9 mouse cellular contexts compared by ENCODE assay signal in genomic region chr3:95349491-95349890, GRCm38 (mm10). TPM values are rescaled to one million over a fixed set of nuclear protein-coding genes. Genes with fewer than 3 reads are reported as not detected.
DNase-seq lines count a peak whose midpoint lies in the region; ATAC-seq and TF ChIP-seq lines count a peak whose summit lies in the region.
"Had no signal": no experiment of that assay in that cellular context is flagged by ENCODE, and none has a peak within 500 bp of the region (broad histone marks: within the 10 kb centered on the region; RNA-seq: fewer than 3 reads in every experiment).

No protein-coding gene starts in this region.

- no peaks in the 10 kb centered on the region for H3K27me3 ChIP-seq in limb, embryonic 11.5 days (ENCODE audit: control insufficient read depth, insufficient read depth, low read length)
- H3K27me3 ChIP-seq in limb, embryonic 10.5 days (ENCODE audit: low read depth, poor library complexity, severe bottlenecking) = no peaks in the 10 kb centered on the region
- H3K27me3 ChIP-seq: limb, embryonic 13.5 days had no signal

- H3K4me1 ChIP-seq in limb, embryonic 11.5 days (ENCODE audit: control insufficient read depth, insufficient read depth, low read length) = no peaks in the 10 kb centered on the region
- no peaks in the 10 kb centered on the region for H3K4me1 ChIP-seq in limb, embryonic 10.5 days
- H3K4me1 ChIP-seq in lung, adult 2 months (ENCODE audit: control insufficient read depth, insufficient read depth, low read length) = no peaks in the 10 kb centered on the region
- H3K4me1 ChIP-seq: limb, embryonic 13.5 days had no signal

- H3K27ac ChIP-seq in limb, embryonic 11.5 days (replicated peaks; ENCODE audit: low read depth, low read length) = no peak overlapping the region
- no peak overlapping the region for H3K27ac ChIP-seq in limb, embryonic 10.5 days
- H3K27ac ChIP-seq: limb, embryonic 13.5 days had no signal

- H3K9me3 ChIP-seq in limb, embryonic 11.5 days (ENCODE audit: control insufficient read depth, low read length) = no peaks in the 10 kb centered on the region; the same call in 1 of the 2 replicates
- H3K9me3 ChIP-seq in limb, embryonic 10.5 days (replicated peaks) = no peaks in the 10 kb centered on the region

- DNase-seq in cerebellum, adult 9-11 months = peak; percentile 14
- DNase-seq in cerebellum, adult 8-10 months = no peak
- no peak for DNase-seq in limb, embryonic 11.5 days (ENCODE audit: low spot score)
- no peak for DNase-seq in limb, embryonic 10.5 days (ENCODE audit: low spot score)
- DNase-seq in lung, adult 2 months = no peak
- DNase-seq in ovary, postnatal 36 days (ENCODE audit: low spot score) = no peak
- no peak for DNase-seq in neural tube, embryonic 10.5 days (ENCODE audit: extremely low spot score, low spot score)

- ATAC-seq in limb, embryonic 11.5 days (ENCODE audit: insufficient number of reproducible peaks, low FRiP score, low TSS enrichment, low read depth) = peak; percentile 17; the same call in 1 of the 2 replicates
- ATAC-seq in activated CD4-positive, CD25-positive, alpha-beta regulatory T cell, adult 4 months = peak; percentile 57

- H3K9ac ChIP-seq in limb, embryonic 11.5 days (ENCODE audit: low read length) = no peak overlapping the region
- H3K9ac ChIP-seq: limb, embryonic 13.5 days had no signal

- H3K36me3 ChIP-seq in limb, embryonic 11.5 days (ENCODE audit: control insufficient read depth, insufficient read depth, low read length) = peaks cover 13% of the 10 kb centered on the region
- peaks cover 94% of the 10 kb centered on the region for H3K36me3 ChIP-seq in limb, embryonic 10.5 days

- TF ChIP-seq CTCF in lung, adult 2 months (IDR thresholded peaks at IDR 0.05; ENCODE audit: insufficient read depth, low read length) = peak; percentile 36; the same call in 1 of the 2 replicates

- H3K4me2 ChIP-seq in limb, embryonic 11.5 days (ENCODE audit: low read depth, severe bottlenecking) = no peak overlapping the region
- H3K4me2 ChIP-seq: limb, embryonic 13.5 days had no signal

- H3K4me3 ChIP-seq in limb, embryonic 11.5 days (ENCODE audit: low read depth, low read length) = no peak overlapping the region
- H3K4me3 ChIP-seq in limb, embryonic 10.5 days = no peak overlapping the region
- H3K4me3 ChIP-seq in lung, adult 2 months (replicated peaks; ENCODE audit: extremely low read depth, low read depth, low read length) = no peak overlapping the region
- H3K4me3 ChIP-seq: limb, embryonic 13.5 days had no signal

- no peak for TF ChIP-seq POLR2A in lung, adult 2 months (IDR thresholded peaks at IDR 0.05; ENCODE audit: borderline replicate concordance, extremely low read depth, low read depth, low read length)

RNA-seq across cellular contexts. Expression of gene Setdb1, which starts 7.5 kb away (rescaled TPM):
- 62.3 and 67.8 TPM in 2 replicates for polyA plus RNA-seq in limb, embryonic 11.5 days (2014; fragmentation: Nextera tagmentation; extraction: Ambion mirVana)
- polyA plus RNA-seq in limb, embryonic 10.5 days (2016; fragmentation: Nextera tagmentation; extraction: Ambion mirVana) = 57.1 and 62.9 TPM in 2 replicates
- 10 to 100 TPM; 16.9 to 25.5 TPM for polyA plus RNA-seq in activated CD4-positive, CD25-positive, alpha-beta regulatory T cell, adult 4 months (2017; shearing (Covaris generic))
- polyA plus RNA-seq in lung, adult 2 months (2012; rRNA removed) = 10.7 and 14.7 TPM in 2 replicates

RNA-seq across cellular contexts. Expression of gene Cers2, which starts 34.9 kb away (rescaled TPM):
- 132 and 138 TPM in 2 replicates for polyA plus RNA-seq in limb, embryonic 11.5 days (2014; fragmentation: Nextera tagmentation; extraction: Ambion mirVana)
- 131 and 144 TPM in 2 replicates for polyA plus RNA-seq in limb, embryonic 10.5 days (2016; fragmentation: Nextera tagmentation; extraction: Ambion mirVana)
- 100 to 1,000 TPM; 139 to 172 TPM for polyA plus RNA-seq in activated CD4-positive, CD25-positive, alpha-beta regulatory T cell, adult 4 months (2017; shearing (Covaris generic))
- polyA plus RNA-seq in lung, adult 2 months (2012; rRNA removed) = 158 and 181 TPM in 2 replicates

RNA-seq across cellular contexts. Expression of gene Anxa9, which starts 42.5 kb away (rescaled TPM):
- 1.6 and 1.8 TPM in 2 replicates for polyA plus RNA-seq in limb, embryonic 11.5 days (2014; fragmentation: Nextera tagmentation; extraction: Ambion mirVana)
- polyA plus RNA-seq in limb, embryonic 10.5 days (2016; fragmentation: Nextera tagmentation; extraction: Ambion mirVana) = 1.2 and 1.6 TPM in 2 replicates
- under 1 TPM in 1 of 2 experiments, not detected in 1; 0.83 TPM for polyA plus RNA-seq in activated CD4-positive, CD25-positive, alpha-beta regulatory T cell, adult 4 months (2017; shearing (Covaris generic))
- 4.7 and 16.7 TPM in 2 replicates for polyA plus RNA-seq in lung, adult 2 months (2012; rRNA removed)

RNA-seq across cellular contexts. Expression of gene 4930558C23Rik, which starts 53.1 kb away (rescaled TPM):
- polyA plus RNA-seq in limb, embryonic 11.5 days (2014; fragmentation: Nextera tagmentation; extraction: Ambion mirVana) = 0.27 TPM in 1 of 2 replicates, not detected in the other
- polyA plus RNA-seq in limb, embryonic 10.5 days (2016; fragmentation: Nextera tagmentation; extraction: Ambion mirVana) = not detected in 2 replicates
- polyA plus RNA-seq in activated CD4-positive, CD25-positive, alpha-beta regulatory T cell, adult 4 months (2017; shearing (Covaris generic)) = not detected
- 0.30 TPM in 1 of 2 replicates, not detected in the other for polyA plus RNA-seq in lung, adult 2 months (2012; rRNA removed)
